Mouse (Mus musculus): Measurements from ENCODE around the gene Vps35l.

Gene Vps35l

GRCm38 (mm10) chr7:118739975-118740531 lies at the start of gene Vps35l:
TSS of gene Vps35l (plus strand) at chr7:118740226.
- DNase-seq (ENCODE audit: low spot score) = peak; percentile 82

- no peak for DNase-seq (ENCODE audit: low spot score)
Observed at GRCm38 (mm10) chr7:118691287-118691686, 48.7 kb upstream of the Vps35l start.

- no peak for DNase-seq (ENCODE audit: low spot score)
Observed at GRCm38 (mm10) chr7:118696146-118696545, 43.9 kb upstream of the Vps35l start.

- no peak for DNase-seq (ENCODE audit: low spot score)
Observed at GRCm38 (mm10) chr7:118697168-118697567, 42.9 kb upstream of the Vps35l start.

- peak; percentile 52 for DNase-seq (ENCODE audit: low spot score)
Observed at GRCm38 (mm10) chr7:118698882-118699281, 41.1 kb upstream of the Vps35l start.

- peak; percentile 31 for DNase-seq (ENCODE audit: low spot score)
Observed at GRCm38 (mm10) chr7:118703144-118703561, 36.9 kb upstream of the Vps35l start.

- peak; percentile 26 for DNase-seq (ENCODE audit: low spot score)
Observed at GRCm38 (mm10) chr7:118704001-118704850, 35.8 kb upstream of the Vps35l start.

- peak; percentile 93 for DNase-seq (ENCODE audit: low spot score)
Observed at GRCm38 (mm10) chr7:118705101-118705961, 34.7 kb upstream of the Vps35l start, which contains the start of gene Gde1. TSS of gene Gde1 (minus strand) at chr7:118705778.

- DNase-seq (ENCODE audit: low spot score) = no peak
Observed at GRCm38 (mm10) chr7:118706051-118706450, 34.0 kb upstream of the Vps35l start.

GRCm38 (mm10) chr7:118706488-118706887 lies 33.5 kb upstream of the Vps35l start:
- DNase-seq (ENCODE audit: low spot score) = no peak

- DNase-seq (ENCODE audit: low spot score) = no peak
Observed at GRCm38 (mm10) chr7:118707216-118707615, 32.8 kb upstream of the Vps35l start.

- DNase-seq (ENCODE audit: low spot score) = no peak
Observed at GRCm38 (mm10) chr7:118708002-118708401, 32.0 kb upstream of the Vps35l start.

GRCm38 (mm10) chr7:118710776-118711175 lies 29.2 kb upstream of the Vps35l start:
- no peak for DNase-seq (ENCODE audit: low spot score)

GRCm38 (mm10) chr7:118712228-118713173 lies 27.5 kb upstream of the Vps35l start, which contains the start of gene Ccp110:
TSS of gene Ccp110 (plus strand) at chr7:118712552.
- peak; percentile 94 for DNase-seq (ENCODE audit: low spot score)

GRCm38 (mm10) chr7:118714873-118715272 lies 25.2 kb upstream of the Vps35l start:
- DNase-seq (ENCODE audit: low spot score) = no peak

- DNase-seq (ENCODE audit: low spot score) = no peak
Observed at GRCm38 (mm10) chr7:118718066-118718465, 22.0 kb upstream of the Vps35l start.

- no peak for DNase-seq (ENCODE audit: low spot score)
Observed at GRCm38 (mm10) chr7:118723927-118724326, 16.1 kb upstream of the Vps35l start.

- no peak for DNase-seq (ENCODE audit: low spot score)
Observed at GRCm38 (mm10) chr7:118725459-118725858, 14.6 kb upstream of the Vps35l start.

- DNase-seq (ENCODE audit: low spot score) = no peak
Observed at GRCm38 (mm10) chr7:118728846-118729587, 11.0 kb upstream of the Vps35l start.

- no peak for DNase-seq (ENCODE audit: low spot score)
Observed at GRCm38 (mm10) chr7:118731781-118732180, 8.2 kb upstream of the Vps35l start.
